Mouse (Mus musculus) heart, adult 8-10 months (tissue): ENCODE measurements around the gene Aicda. TPM values are rescaled to one million over a fixed set of nuclear protein-coding genes. Genes with fewer than 3 reads are reported as not detected.
"Not testable (repeated sequence)": the region's sequence is repeated elsewhere in the genome, so short reads cannot be mapped to it uniquely, and the experiment has no call there.

ENCODE experiments used
- DNase-seq: peaks from one replicate; pipeline ENCODE4 v3.0.0; 2022; ENCODE audit warnings: low spot score
- total RNA-seq, 4 experiments: library from RNA; stranded (reverse); gene quantifications; 2 replicates each; pipeline ENCODE4 v1.2.4; 2022

Aicda gene
- total RNA-seq: not detected

GRCm38 (mm10) chr6:122553606-122554005 lies at the start of gene Aicda:
Aicda (plus strand) TSS chr6:122553801.
- no peak for DNase-seq

GRCm38 (mm10) chr6:122505041-122505440 lies 48.6 kb upstream of the Aicda start:
- DNase-seq: no peak

- DNase-seq: no peak
These were observed 48.1 kb upstream of the Aicda start, which contains the start of gene Mfap5 for GRCm38 (mm10) chr6:122505545-122505944. Mfap5 (plus strand) TSS chr6:122505845.

GRCm38 (mm10) chr6:122508494-122508893 lies 45.1 kb upstream of the Aicda start:
- DNase-seq: peak; percentile 87

- no peak for DNase-seq
These were observed 40.4 kb upstream of the Aicda start for GRCm38 (mm10) chr6:122512914-122513878.

- DNase-seq: no peak
These were observed 39.3 kb upstream of the Aicda start for GRCm38 (mm10) chr6:122514312-122514711.

- not testable (repeated sequence) for DNase-seq
These were observed 37.8 kb upstream of the Aicda start for GRCm38 (mm10) chr6:122515762-122516161.

- no peak for DNase-seq
These were observed 35.9 kb upstream of the Aicda start for GRCm38 (mm10) chr6:122517668-122518067.

- DNase-seq: no peak
These were observed 34.2 kb upstream of the Aicda start for GRCm38 (mm10) chr6:122519384-122519783.

- no peak for DNase-seq
These were observed 31.0 kb upstream of the Aicda start for GRCm38 (mm10) chr6:122522595-122522994.

- no peak for DNase-seq
These were observed 30.3 kb upstream of the Aicda start for GRCm38 (mm10) chr6:122523289-122523688.

GRCm38 (mm10) chr6:122527596-122527995 lies 26.0 kb upstream of the Aicda start:
- no peak for DNase-seq

- DNase-seq: no peak
These were observed 25.5 kb upstream of the Aicda start for GRCm38 (mm10) chr6:122528136-122528535.

- no peak for DNase-seq
These were observed 22.0 kb upstream of the Aicda start for GRCm38 (mm10) chr6:122531466-122532174.

GRCm38 (mm10) chr6:122532883-122533302 lies 20.7 kb upstream of the Aicda start:
- no peak for DNase-seq

GRCm38 (mm10) chr6:122534032-122534431 lies 19.6 kb upstream of the Aicda start:
- DNase-seq: no peak

- no peak for DNase-seq
These were observed 14.0 kb upstream of the Aicda start for GRCm38 (mm10) chr6:122539564-122539963.

GRCm38 (mm10) chr6:122542459-122542858 lies 11.1 kb upstream of the Aicda start:
- DNase-seq: not testable (repeated sequence)

GRCm38 (mm10) chr6:122543574-122543973 lies 10.0 kb upstream of the Aicda start:
- DNase-seq: no peak

- no peak for DNase-seq
These were observed 8.9 kb upstream of the Aicda start for GRCm38 (mm10) chr6:122544672-122545071.

GRCm38 (mm10) chr6:122545289-122545882 lies 8.2 kb upstream of the Aicda start:
- no peak for DNase-seq

GRCm38 (mm10) chr6:122545948-122546347 lies 7.7 kb upstream of the Aicda start:
- no peak for DNase-seq
